Mouse (Mus musculus) cortical plate, adult 2 months (tissue): Measurements from ENCODE around the gene Ube2o. TPM values are rescaled to one million over a fixed set of nuclear protein-coding genes. Genes with fewer than 3 reads are reported as not detected.

Source experiments
- H3K27ac ChIP-seq: fragments of 200-500 bp; 2 replicates; pipeline ENCODE4 v1.5.1; 2012; ENCODE audit warnings: low read length, control low read depth, inconsistent platforms; ENCODE audit not compliant: insufficient read depth
- H3K4me1 ChIP-seq: fragments of 200-500 bp; 2 replicates; pipeline ENCODE4 v1.6.1; 2011; ENCODE audit warnings: low read length; ENCODE audit not compliant: control insufficient read depth, insufficient read depth
- H3K4me3 ChIP-seq: fragments of 200-500 bp; 2 replicates; pipeline ENCODE4 v1.5.1; 2011; ENCODE audit warnings: mild to moderate bottlenecking, low read length, control low read depth; ENCODE audit not compliant: insufficient read depth
- CTCF ChIP-seq: fragments of 200-500 bp; IDR thresholded peaks from 2 replicates; pipeline ENCODE4 v1.5.1; 2011; ENCODE audit warnings: mild to moderate bottlenecking, control low read depth, low read length; ENCODE audit not compliant: insufficient read depth; ENCODE audit errors: extremely low read depth
- POLR2A ChIP-seq: fragments of 200-500 bp; IDR thresholded peaks from 2 replicates; pipeline ENCODE4 v1.6.1; 2011; ENCODE audit warnings: mild to moderate bottlenecking, low read length, control low read depth; ENCODE audit not compliant: insufficient read depth; ENCODE audit errors: extremely low read depth
- polyA plus RNA-seq: library from polyadenylated mRNA; depleted of rRNA; stranded (reverse); fragments of >200 nt; gene quantifications from 2 replicates; pipeline ENCODE4 v1.2.3, GENCODE M21; 2012

Gene Ube2o
- polyA plus RNA-seq, 1 experiment: 88.6 TPM

- H3K4me3 ChIP-seq: no peak overlapping the region
- no peak overlapping the region for H3K27ac ChIP-seq
- no peaks in the 10 kb centered on the region for H3K4me1 ChIP-seq
- TF ChIP-seq CTCF (no peak), POLR2A (no peak)
Observed at GRCm38 (mm10) chr11:116599230-116599629, 18.0 kb upstream of the Ube2o start.

DNA sequence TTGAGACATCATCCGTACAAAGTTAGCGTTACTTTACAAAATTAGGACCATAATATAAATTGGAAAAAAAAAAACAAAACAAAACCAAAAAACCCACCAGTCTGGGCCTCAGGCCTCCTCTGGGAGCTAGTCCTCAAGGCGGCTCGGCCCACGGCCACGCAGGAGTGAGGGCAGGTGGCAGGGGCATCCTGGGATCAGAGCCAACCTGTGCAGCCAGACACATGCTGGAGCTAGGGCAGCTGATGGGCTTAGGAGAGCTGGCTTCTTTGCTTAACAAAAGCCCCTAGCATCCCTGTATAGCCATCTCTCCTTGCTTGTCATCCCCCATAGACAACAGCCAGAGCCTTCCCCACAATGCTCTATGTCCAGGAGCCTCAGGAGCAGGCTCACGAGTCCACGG lies 16.9 kb upstream of the Ube2o start:
- H3K4me3 ChIP-seq: no peak overlapping the region
- H3K4me1 ChIP-seq: no peaks in the 10 kb centered on the region
- TF ChIP-seq CTCF (no peak), POLR2A (no peak)
- H3K27ac ChIP-seq: no peak overlapping the region

GRCm38 (mm10) chr11:116596766-116597165 lies 15.5 kb upstream of the Ube2o start:
- TF ChIP-seq POLR2A (no peak), CTCF (no peak)
- no peaks in the 10 kb centered on the region for H3K4me1 ChIP-seq
- H3K4me3 ChIP-seq: no peak overlapping the region
- no peak overlapping the region for H3K27ac ChIP-seq

DNA sequence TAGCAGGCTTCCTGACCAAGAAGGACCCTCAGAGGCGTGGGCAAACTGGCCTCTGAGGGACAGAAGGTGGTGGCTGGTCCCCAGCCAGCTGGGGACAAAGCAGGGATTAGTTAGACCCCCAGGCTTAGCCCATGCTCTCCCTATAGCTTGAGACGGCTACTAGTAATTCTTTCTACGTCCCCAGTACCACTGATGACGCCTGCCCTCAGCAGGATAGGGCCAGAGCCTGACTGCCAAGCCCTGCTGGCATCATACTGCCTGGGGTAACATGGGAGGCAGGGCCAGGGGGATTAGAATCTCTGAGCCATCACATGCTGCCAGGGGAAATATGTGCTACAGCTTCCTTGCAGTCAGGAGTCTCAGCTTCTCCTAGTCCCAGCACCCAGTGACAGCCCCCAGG lies 12.1 kb upstream of the Ube2o start:
- no peak overlapping the region for H3K27ac ChIP-seq
- no peaks in the 10 kb centered on the region for H3K4me1 ChIP-seq
- TF ChIP-seq POLR2A: no peak
- TF ChIP-seq CTCF: no peak
- no peak overlapping the region for H3K4me3 ChIP-seq

DNA sequence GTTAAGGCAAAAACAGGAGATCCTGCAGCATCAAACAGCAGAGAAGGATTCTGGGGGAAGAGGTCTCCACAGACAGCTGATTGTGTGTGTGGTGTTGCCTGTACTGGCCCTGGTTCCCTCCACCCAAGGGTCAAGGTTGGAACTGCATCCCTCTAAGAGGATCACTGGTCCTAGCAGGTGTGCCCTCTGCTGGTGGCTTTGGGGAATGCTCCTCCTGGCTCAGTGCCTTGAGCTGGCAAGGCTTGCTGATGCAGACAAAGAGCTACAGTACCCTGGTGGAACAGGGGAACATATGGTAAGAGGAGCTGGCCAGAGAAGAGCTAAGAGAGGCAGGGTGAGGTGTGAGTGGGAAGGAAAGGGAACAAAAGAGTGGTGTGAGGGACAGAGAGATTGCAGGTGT lies 11.2 kb upstream of the Ube2o start:
- Histone ChIP-seq H3K4me3 (no peak overlapping the region), H3K4me1 (no peaks in the 10 kb centered on the region), H3K27ac (no peak overlapping the region)
- no peak for TF ChIP-seq POLR2A
- TF ChIP-seq CTCF: peak; percentile 98

- no peaks in the 10 kb centered on the region for H3K4me1 ChIP-seq
- no peak overlapping the region for H3K4me3 ChIP-seq
- H3K27ac ChIP-seq: no peak overlapping the region
- TF ChIP-seq CTCF (no peak), POLR2A (no peak)
Observed at GRCm38 (mm10) chr11:116591621-116592020, 10.4 kb upstream of the Ube2o start.

DNA sequence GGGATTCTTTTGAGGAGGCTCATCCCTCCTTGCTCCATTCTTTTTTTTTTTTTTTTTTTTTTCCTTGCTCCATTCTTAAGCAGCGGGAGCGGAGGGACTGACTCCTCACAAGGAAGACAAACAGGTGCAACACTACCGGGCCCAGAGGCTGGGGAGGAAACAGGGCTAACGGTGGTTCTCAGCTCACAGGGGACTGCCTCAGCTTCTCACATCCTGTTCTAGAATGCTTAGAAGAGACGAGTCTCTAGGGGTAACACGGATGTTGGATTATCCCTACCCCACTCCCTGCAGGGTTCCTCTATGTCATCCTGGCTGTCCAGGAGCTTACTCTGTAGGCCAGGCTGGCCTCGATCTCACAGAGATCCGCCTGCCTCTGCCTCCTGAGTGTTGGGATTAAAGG lies 8.3 kb upstream of the Ube2o start:
- H3K27ac ChIP-seq: no peak overlapping the region
- no peaks in the 10 kb centered on the region for H3K4me1 ChIP-seq
- H3K4me3 ChIP-seq: no peak overlapping the region
- no peak for TF ChIP-seq POLR2A
- no peak for TF ChIP-seq CTCF

DNA sequence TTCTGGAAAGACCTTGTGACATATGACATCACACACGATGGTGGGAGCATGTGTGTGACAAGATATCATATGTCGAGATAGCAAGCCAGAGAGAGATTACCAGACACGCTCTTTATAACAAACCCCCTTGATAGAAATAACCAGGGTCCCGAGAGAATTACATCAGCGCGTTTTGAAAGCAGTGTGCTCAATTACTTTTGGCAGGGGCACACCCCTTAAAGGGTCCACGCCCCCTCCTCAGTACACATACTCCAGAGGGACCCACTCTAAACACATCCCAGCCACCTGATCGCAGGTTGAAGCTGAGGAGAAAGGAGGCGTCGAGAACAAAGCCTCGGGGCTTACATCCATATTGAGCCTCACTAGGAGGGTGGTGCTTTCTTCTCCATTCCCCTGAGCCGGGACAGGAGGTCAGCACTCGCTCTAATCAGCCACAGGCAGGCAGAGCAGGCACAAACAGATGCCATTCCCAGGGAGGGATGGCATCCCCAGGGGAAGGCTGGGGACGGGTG lies 7.8 kb upstream of the Ube2o start:
- Histone ChIP-seq H3K4me3 (no peak overlapping the region), H3K4me1 (no peaks in the 10 kb centered on the region), H3K27ac (no peak overlapping the region)
- no peak for TF ChIP-seq CTCF
- TF ChIP-seq POLR2A: no peak

DNA sequence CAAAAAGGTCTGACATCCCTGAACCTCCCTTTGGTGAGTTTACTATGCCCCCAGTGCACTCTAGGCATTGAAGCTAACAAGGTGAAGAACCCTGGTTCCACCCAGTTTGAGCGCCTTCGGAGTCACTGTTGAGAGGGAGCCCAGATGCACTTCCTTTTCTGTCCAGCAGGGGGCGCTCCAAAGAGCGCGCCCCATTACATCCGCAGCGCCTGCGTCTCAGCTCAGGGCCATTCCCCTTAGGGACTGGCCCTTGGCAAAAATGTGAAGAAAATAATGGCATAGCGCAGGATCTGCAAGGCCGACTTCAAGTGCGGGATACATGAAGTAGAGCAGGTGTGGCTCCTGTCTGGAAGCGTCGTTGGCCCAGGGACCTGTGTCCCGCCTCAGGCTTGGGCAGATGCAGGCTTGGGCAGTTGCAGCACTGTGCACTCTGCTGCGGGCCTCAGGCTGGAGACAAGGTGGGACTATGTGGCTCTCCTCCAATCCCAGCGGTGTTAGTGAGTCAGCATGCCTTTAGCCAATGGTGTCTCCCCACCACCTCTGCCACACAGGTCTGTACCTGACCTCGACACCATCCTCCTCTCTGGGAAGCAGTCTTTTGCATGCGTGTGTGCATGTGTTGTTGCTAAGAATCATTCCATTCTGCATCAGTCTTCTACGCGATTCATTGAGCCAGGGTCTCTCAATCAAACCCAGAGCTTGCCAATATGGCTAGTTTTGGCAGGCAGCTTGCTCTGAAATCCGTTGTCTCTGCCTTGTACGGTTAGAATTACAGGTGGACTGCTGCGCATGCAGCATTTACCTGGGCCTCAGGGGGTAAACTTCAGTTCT lies 5.8 kb upstream of the Ube2o start:
- Histone ChIP-seq H3K4me1 (no peaks in the 10 kb centered on the region), H3K27ac (no peak overlapping the region), H3K4me3 (no peak overlapping the region)
- TF ChIP-seq POLR2A (no peak), CTCF (peak; percentile 78)

DNA sequence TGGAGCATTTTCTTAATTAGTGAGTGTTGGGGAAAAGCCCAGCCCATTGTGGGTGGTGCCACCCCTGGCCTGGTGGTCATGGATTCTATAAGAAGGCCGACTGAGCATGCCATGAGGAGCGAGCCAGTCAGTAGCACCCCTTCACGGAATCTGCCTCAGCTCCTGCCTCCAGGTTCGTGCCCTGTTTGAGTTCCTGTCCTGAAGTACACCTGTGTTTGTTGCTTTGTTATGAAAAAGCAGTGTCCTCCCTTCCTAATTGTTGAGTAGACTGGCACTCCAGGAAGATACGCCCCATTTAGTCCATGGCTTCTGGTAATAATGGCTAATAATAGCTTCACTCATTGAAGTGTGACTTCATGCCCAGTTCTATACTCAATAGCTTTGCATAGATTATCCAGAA lies 5.1 kb upstream of the Ube2o start, which contains the start of gene Aanat:
Gene Aanat (plus strand): TSS at position 123 of the 400 bp plus-strand sequence.
- H3K27ac ChIP-seq: no peak within 1 kb of the TSS
- no peak within 1 kb of the TSS for H3K4me3 ChIP-seq
- no peaks in the 10 kb centered on the region for H3K4me1 ChIP-seq
- TF ChIP-seq CTCF (no peak), POLR2A (no peak)
